Mouse (Mus musculus): ENCODE measurements around the gene Cenpe.
A peak's percentile ranks its signal among the peaks of the same experiment; 100 is the strongest.
"Not testable (repeated sequence)": the region's sequence is repeated elsewhere in the genome, so short reads cannot be mapped to it uniquely, and the experiment has no call there.

The Cenpe gene

GRCm38 (mm10) chr3:135211805-135212657 lies at the start of gene Cenpe:
Cenpe (plus strand) TSS chr3:135212537.
- DNase-seq (ENCODE audit: low spot score) = peak; percentile 87

GRCm38 (mm10) chr3:135171898-135172446 lies 40.4 kb upstream of the Cenpe start:
- no peak for DNase-seq (ENCODE audit: low spot score)

GRCm38 (mm10) chr3:135191861-135192260 lies 20.5 kb upstream of the Cenpe start:
- DNase-seq (ENCODE audit: low spot score) = peak; percentile 13

GRCm38 (mm10) chr3:135198051-135198450 lies 14.3 kb upstream of the Cenpe start:
- DNase-seq (ENCODE audit: low spot score) = not testable (repeated sequence)

- DNase-seq (ENCODE audit: low spot score) = no peak
Measured at GRCm38 (mm10) chr3:135200409-135201303, 11.7 kb upstream of the Cenpe start.

GRCm38 (mm10) chr3:135206621-135207020 lies 5.7 kb upstream of the Cenpe start:
- no peak for DNase-seq (ENCODE audit: low spot score)

GRCm38 (mm10) chr3:135212658-135213350 lies 467 bp downstream of the Cenpe start:
- peak; percentile 3 for DNase-seq (ENCODE audit: low spot score)

GRCm38 (mm10) chr3:135232058-135232457 lies 19.7 kb downstream of the Cenpe start:
- DNase-seq (ENCODE audit: low spot score) = no peak

- DNase-seq (ENCODE audit: low spot score) = no peak
Measured at GRCm38 (mm10) chr3:135232462-135232861, 20.1 kb downstream of the Cenpe start.

GRCm38 (mm10) chr3:135245733-135246132 lies 33.4 kb downstream of the Cenpe start:
- DNase-seq (ENCODE audit: low spot score) = no peak

- DNase-seq (ENCODE audit: low spot score) = no peak
Measured at GRCm38 (mm10) chr3:135246828-135247227, 34.5 kb downstream of the Cenpe start.

- DNase-seq (ENCODE audit: low spot score) = no peak
Measured at GRCm38 (mm10) chr3:135249104-135249503, 36.8 kb downstream of the Cenpe start.

- no peak for DNase-seq (ENCODE audit: low spot score)
Measured at GRCm38 (mm10) chr3:135251825-135252224, 39.5 kb downstream of the Cenpe start.

GRCm38 (mm10) chr3:135254784-135255183 lies 42.4 kb downstream of the Cenpe start:
- DNase-seq (ENCODE audit: low spot score) = no peak

GRCm38 (mm10) chr3:135258919-135259318 lies 46.6 kb downstream of the Cenpe start:
- no peak for DNase-seq (ENCODE audit: low spot score)

- no peak for DNase-seq (ENCODE audit: low spot score)
Measured at GRCm38 (mm10) chr3:135260233-135260632, 47.9 kb downstream of the Cenpe start.

GRCm38 (mm10) chr3:135268616-135269015 lies 56.3 kb downstream of the Cenpe start:
- DNase-seq (ENCODE audit: low spot score) = no peak

GRCm38 (mm10) chr3:135269391-135269990 lies 57.2 kb downstream of the Cenpe start:
- DNase-seq (ENCODE audit: low spot score) = no peak

GRCm38 (mm10) chr3:135272627-135273026 lies 60.3 kb downstream of the Cenpe start:
- DNase-seq (ENCODE audit: low spot score) = no peak

GRCm38 (mm10) chr3:135273047-135273446 lies 60.7 kb downstream of the Cenpe start:
- no peak for DNase-seq (ENCODE audit: low spot score)

GRCm38 (mm10) chr3:135280160-135280559 lies 67.8 kb downstream of the Cenpe start:
- DNase-seq (ENCODE audit: low spot score) = no peak
